Mouse (Mus musculus): Measurements from ENCODE around the gene Rnf135. TPM values are rescaled to one million over a fixed set of nuclear protein-coding genes. Genes with fewer than 3 reads are reported as not detected.

Rnf135 gene
- polyA plus RNA-seq, 1 experiment from 2014 or later = 4.6 TPM

DNA sequence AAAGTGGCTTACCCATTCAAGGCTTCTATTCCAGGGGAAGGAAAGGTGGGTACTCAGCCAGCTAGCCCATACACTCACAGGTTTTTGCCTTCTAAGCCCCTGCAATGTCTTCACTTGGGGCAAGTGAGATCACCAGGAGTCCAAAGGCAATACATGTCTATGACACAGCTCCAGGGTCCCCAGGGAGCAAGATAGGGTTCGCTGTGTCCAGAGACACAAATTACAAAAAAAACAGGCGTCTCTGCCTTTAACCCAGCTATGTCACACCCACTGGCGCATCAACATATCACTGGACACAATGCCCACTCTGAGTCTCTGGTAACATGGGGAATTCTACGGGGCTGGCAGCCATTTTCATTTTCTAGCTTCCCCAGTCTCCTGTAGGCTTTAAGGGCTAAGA, 27.7 kb upstream of the Rnf135 start:
- H3K4me3 ChIP-seq (ENCODE audit: low read length) = no peak overlapping the region
- peaks cover 5% of the 10 kb centered on the region; the same call in 1 of the 2 replicates for H3K4me1 ChIP-seq (ENCODE audit: control insufficient read depth, insufficient read depth, low read depth, low read length)
- no peaks in the 10 kb centered on the region; the same call in 1 of the 2 replicates for H3K9me3 ChIP-seq (ENCODE audit: control insufficient read depth, low read length)
- no peak overlapping the region for H3K27ac ChIP-seq (ENCODE audit: low read depth, low read length)
- ATAC-seq = no peak
- H3K36me3 ChIP-seq (ENCODE audit: control insufficient read depth, insufficient read depth, low read length) = no peaks in the 10 kb centered on the region
- peaks cover 24% of the 10 kb centered on the region for H3K27me3 ChIP-seq (replicated peaks; ENCODE audit: control insufficient read depth, insufficient read depth, low read length)
- WGBS = 90% methylated on average over 4 of the region's 4 CpGs
- H3K4me2 ChIP-seq (ENCODE audit: low read length) = no peak overlapping the region
- H3K9ac ChIP-seq (ENCODE audit: low read depth, low read length) = no peak overlapping the region

- Histone ChIP-seq H3K27me3 (replicated peaks; ENCODE audit: control insufficient read depth, insufficient read depth, low read length) (peaks cover 24% of the 10 kb centered on the region), H3K4me1 (ENCODE audit: control insufficient read depth, insufficient read depth, low read depth, low read length) (peaks cover 5% of the 10 kb centered on the region; the same call in 1 of the 2 replicates), H3K4me3 (ENCODE audit: low read length) (no peak overlapping the region), H3K27ac (ENCODE audit: low read depth, low read length) (no peak overlapping the region), H3K9ac (ENCODE audit: low read depth, low read length) (no peak overlapping the region), H3K4me2 (ENCODE audit: low read length) (no peak overlapping the region), H3K9me3 (ENCODE audit: control insufficient read depth, low read length) (no peaks in the 10 kb centered on the region; the same call in 1 of the 2 replicates), H3K36me3 (ENCODE audit: control insufficient read depth, insufficient read depth, low read length) (no peaks in the 10 kb centered on the region)
- ATAC-seq = no peak
- 85% methylated on average over 4 of the region's 4 CpGs for WGBS
Measured at GRCm38 (mm10) chr11:80156841-80157240, 26.8 kb upstream of the Rnf135 start.

DNA sequence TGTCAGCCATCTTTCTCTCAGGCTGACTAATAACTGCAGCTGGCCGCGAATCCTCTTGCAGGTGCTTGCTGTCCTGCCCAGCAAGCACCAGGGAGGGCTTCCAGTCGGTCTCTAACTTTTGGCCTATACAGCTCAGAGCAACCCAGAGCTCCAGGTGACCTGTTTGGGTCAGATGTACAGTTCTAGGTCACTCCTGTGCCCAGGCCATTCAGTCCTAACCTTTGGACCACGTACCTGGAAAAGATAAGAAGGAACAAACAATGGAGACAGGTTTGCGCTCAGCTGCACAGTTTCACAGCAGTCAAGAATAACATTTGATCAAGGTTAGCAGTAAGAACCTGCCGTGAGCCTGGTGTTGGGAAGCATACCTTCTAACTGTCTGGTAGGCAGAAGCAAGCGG, 24.6 kb upstream of the Rnf135 start:
- Histone ChIP-seq H3K27ac (ENCODE audit: low read depth, low read length) (no peak overlapping the region), H3K4me3 (ENCODE audit: low read length) (no peak overlapping the region), H3K27me3 (replicated peaks; ENCODE audit: control insufficient read depth, insufficient read depth, low read length) (peaks cover 18% of the 10 kb centered on the region), H3K9me3 (ENCODE audit: control insufficient read depth, low read length) (no peaks in the 10 kb centered on the region; the same call in 1 of the 2 replicates), H3K9ac (ENCODE audit: low read depth, low read length) (no peak overlapping the region), H3K4me2 (ENCODE audit: low read length) (no peak overlapping the region), H3K4me1 (ENCODE audit: control insufficient read depth, insufficient read depth, low read depth, low read length) (peaks cover 4% of the 10 kb centered on the region; the same call in 1 of the 2 replicates), H3K36me3 (ENCODE audit: control insufficient read depth, insufficient read depth, low read length) (no peaks in the 10 kb centered on the region)
- 90% methylated on average over 7 of the region's 7 CpGs for WGBS
- no peak for ATAC-seq

- no peak for ATAC-seq
- no peak overlapping the region for H3K27ac ChIP-seq (ENCODE audit: low read depth, low read length)
- no peaks in the 10 kb centered on the region for H3K4me1 ChIP-seq (ENCODE audit: control insufficient read depth, insufficient read depth, low read depth, low read length)
- H3K9ac ChIP-seq (ENCODE audit: low read depth, low read length) = no peak overlapping the region
- H3K4me3 ChIP-seq (ENCODE audit: low read length) = no peak overlapping the region
- no peaks in the 10 kb centered on the region for H3K9me3 ChIP-seq (ENCODE audit: control insufficient read depth, low read length)
- no peaks in the 10 kb centered on the region for H3K36me3 ChIP-seq (ENCODE audit: control insufficient read depth, insufficient read depth, low read length)
- H3K27me3 ChIP-seq (replicated peaks; ENCODE audit: control insufficient read depth, insufficient read depth, low read length) = peaks cover 2% of the 10 kb centered on the region; the same call in 1 of the 2 replicates
- no peak overlapping the region for H3K4me2 ChIP-seq (ENCODE audit: low read length)
- WGBS = 90% methylated on average over 4 of the region's 4 CpGs
Measured at GRCm38 (mm10) chr11:80161041-80161440, 22.6 kb upstream of the Rnf135 start.

- Histone ChIP-seq H3K9me3 (ENCODE audit: control insufficient read depth, low read length) (no peaks in the 10 kb centered on the region), H3K4me2 (ENCODE audit: low read length) (no peak overlapping the region), H3K4me1 (ENCODE audit: control insufficient read depth, insufficient read depth, low read depth, low read length) (no peaks in the 10 kb centered on the region), H3K36me3 (ENCODE audit: control insufficient read depth, insufficient read depth, low read length) (no peaks in the 10 kb centered on the region), H3K27me3 (replicated peaks; ENCODE audit: control insufficient read depth, insufficient read depth, low read length) (peaks cover 2% of the 10 kb centered on the region; the same call in 1 of the 2 replicates), H3K4me3 (ENCODE audit: low read length) (no peak overlapping the region), H3K27ac (ENCODE audit: low read depth, low read length) (no peak overlapping the region), H3K9ac (ENCODE audit: low read depth, low read length) (no peak overlapping the region)
- ATAC-seq = no peak
- 79% methylated on average over 7 of the region's 7 CpGs for WGBS
Measured at GRCm38 (mm10) chr11:80163362-80164116, 20.1 kb upstream of the Rnf135 start.

DNA sequence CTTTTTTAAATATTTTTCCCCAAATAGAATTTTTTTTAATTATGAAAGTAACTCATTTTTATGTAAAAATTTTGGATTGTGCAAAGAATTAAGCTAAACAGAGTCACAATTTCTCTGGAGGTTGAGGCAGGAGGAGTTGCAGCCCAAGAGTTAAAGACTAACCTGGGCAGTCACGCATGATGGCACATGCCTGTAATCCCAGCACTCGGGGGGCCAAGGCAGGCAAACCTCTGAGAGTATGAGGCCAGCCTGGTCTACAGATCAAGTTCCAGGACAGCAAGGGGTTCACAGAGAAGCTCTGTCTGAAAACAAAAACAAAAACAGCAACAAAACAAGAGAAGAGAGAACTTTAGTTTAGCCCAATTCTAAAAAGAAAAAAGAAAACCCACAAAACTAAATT, 19.4 kb upstream of the Rnf135 start:
- no peak overlapping the region for H3K9ac ChIP-seq (ENCODE audit: low read depth, low read length)
- H3K4me2 ChIP-seq (ENCODE audit: low read length) = no peak overlapping the region
- H3K27ac ChIP-seq (ENCODE audit: low read depth, low read length) = no peak overlapping the region
- no peak overlapping the region for H3K4me3 ChIP-seq (ENCODE audit: low read length)
- ATAC-seq = no peak
- 47% methylated on average over 2 of the region's 2 CpGs for WGBS
- no peaks in the 10 kb centered on the region for H3K27me3 ChIP-seq (replicated peaks; ENCODE audit: control insufficient read depth, insufficient read depth, low read length)
- H3K4me1 ChIP-seq (ENCODE audit: control insufficient read depth, insufficient read depth, low read depth, low read length) = no peaks in the 10 kb centered on the region
- no peaks in the 10 kb centered on the region for H3K9me3 ChIP-seq (ENCODE audit: control insufficient read depth, low read length)
- H3K36me3 ChIP-seq (ENCODE audit: control insufficient read depth, insufficient read depth, low read length) = no peaks in the 10 kb centered on the region

GRCm38 (mm10) chr11:80168121-80168520, 15.5 kb upstream of the Rnf135 start:
- H3K4me2 ChIP-seq (ENCODE audit: low read length) = no peak overlapping the region
- no peak overlapping the region for H3K27ac ChIP-seq (ENCODE audit: low read depth, low read length)
- no peak for ATAC-seq
- no peaks in the 10 kb centered on the region for H3K27me3 ChIP-seq (replicated peaks; ENCODE audit: control insufficient read depth, insufficient read depth, low read length)
- WGBS = 94% methylated on average over 9 of the region's 9 CpGs
- no peak overlapping the region for H3K4me3 ChIP-seq (ENCODE audit: low read length)
- no peaks in the 10 kb centered on the region for H3K4me1 ChIP-seq (ENCODE audit: control insufficient read depth, insufficient read depth, low read depth, low read length)
- H3K9me3 ChIP-seq (ENCODE audit: control insufficient read depth, low read length) = no peaks in the 10 kb centered on the region
- H3K9ac ChIP-seq (ENCODE audit: low read depth, low read length) = no peak overlapping the region
- no peaks in the 10 kb centered on the region for H3K36me3 ChIP-seq (ENCODE audit: control insufficient read depth, insufficient read depth, low read length)

- no peaks in the 10 kb centered on the region for H3K4me1 ChIP-seq (ENCODE audit: control insufficient read depth, insufficient read depth, low read depth, low read length)
- ATAC-seq = no peak
- 84% methylated on average over 4 of the region's 4 CpGs for WGBS
- H3K4me2 ChIP-seq (ENCODE audit: low read length) = no peak overlapping the region
- no peaks in the 10 kb centered on the region for H3K36me3 ChIP-seq (ENCODE audit: control insufficient read depth, insufficient read depth, low read length)
- H3K4me3 ChIP-seq (ENCODE audit: low read length) = no peak overlapping the region
- no peaks in the 10 kb centered on the region for H3K27me3 ChIP-seq (replicated peaks; ENCODE audit: control insufficient read depth, insufficient read depth, low read length)
- H3K9me3 ChIP-seq (ENCODE audit: control insufficient read depth, low read length) = no peaks in the 10 kb centered on the region
- H3K27ac ChIP-seq (ENCODE audit: low read depth, low read length) = no peak overlapping the region
- no peak overlapping the region for H3K9ac ChIP-seq (ENCODE audit: low read depth, low read length)
Measured at GRCm38 (mm10) chr11:80168611-80169249, 14.9 kb upstream of the Rnf135 start.

- WGBS = 94% methylated on average over 3 of the region's 3 CpGs
- no peaks in the 10 kb centered on the region for H3K4me1 ChIP-seq (ENCODE audit: control insufficient read depth, insufficient read depth, low read depth, low read length)
- no peak overlapping the region for H3K4me2 ChIP-seq (ENCODE audit: low read length)
- no peak overlapping the region for H3K27ac ChIP-seq (ENCODE audit: low read depth, low read length)
- no peak overlapping the region for H3K4me3 ChIP-seq (ENCODE audit: low read length)
- H3K27me3 ChIP-seq (replicated peaks; ENCODE audit: control insufficient read depth, insufficient read depth, low read length) = no peaks in the 10 kb centered on the region; the same call in 1 of the 2 replicates
- H3K9ac ChIP-seq (ENCODE audit: low read depth, low read length) = no peak overlapping the region
- no peaks in the 10 kb centered on the region for H3K9me3 ChIP-seq (ENCODE audit: control insufficient read depth, low read length)
- no peak for ATAC-seq
- no peaks in the 10 kb centered on the region for H3K36me3 ChIP-seq (ENCODE audit: control insufficient read depth, insufficient read depth, low read length)
Measured at GRCm38 (mm10) chr11:80169629-80170028, 14.0 kb upstream of the Rnf135 start.

All from hindbrain, embryonic 16.5 days (tissue).